Mouse (Mus musculus) CD4-positive naive resting alpha-beta T cell, adult 76 days (primary cell): ENCODE data around the gene Dpf2. TPM values are rescaled to one million over a fixed set of nuclear protein-coding genes. Genes with fewer than 3 reads are reported as not detected.

Experiments used
- total RNA-seq: library from RNA; stranded (reverse); gene quantifications from one replicate; pipeline ENCODE4 v1.2.4, GENCODE M21; 2023

Gene Dpf2
- 116 TPM for total RNA-seq

GRCm38 (mm10) chr19:5913007-5913719, at the start of gene Dpf2:
TSS of gene Dpf2 (minus strand) at chr19:5913010.

GRCm38 (mm10) chr19:5924713-5925093, 11.9 kb upstream of the Dpf2 start, which contains the start of gene Cdc42ep2:
TSS of gene Cdc42ep2 (minus strand) at chr19:5924816.

GRCm38 (mm10) chr19:5894002-5894678, 18.7 kb downstream of the Dpf2 start, which contains the start of gene Tigd3:
TSS of gene Tigd3 (minus strand) at chr19:5894149.

DNA sequence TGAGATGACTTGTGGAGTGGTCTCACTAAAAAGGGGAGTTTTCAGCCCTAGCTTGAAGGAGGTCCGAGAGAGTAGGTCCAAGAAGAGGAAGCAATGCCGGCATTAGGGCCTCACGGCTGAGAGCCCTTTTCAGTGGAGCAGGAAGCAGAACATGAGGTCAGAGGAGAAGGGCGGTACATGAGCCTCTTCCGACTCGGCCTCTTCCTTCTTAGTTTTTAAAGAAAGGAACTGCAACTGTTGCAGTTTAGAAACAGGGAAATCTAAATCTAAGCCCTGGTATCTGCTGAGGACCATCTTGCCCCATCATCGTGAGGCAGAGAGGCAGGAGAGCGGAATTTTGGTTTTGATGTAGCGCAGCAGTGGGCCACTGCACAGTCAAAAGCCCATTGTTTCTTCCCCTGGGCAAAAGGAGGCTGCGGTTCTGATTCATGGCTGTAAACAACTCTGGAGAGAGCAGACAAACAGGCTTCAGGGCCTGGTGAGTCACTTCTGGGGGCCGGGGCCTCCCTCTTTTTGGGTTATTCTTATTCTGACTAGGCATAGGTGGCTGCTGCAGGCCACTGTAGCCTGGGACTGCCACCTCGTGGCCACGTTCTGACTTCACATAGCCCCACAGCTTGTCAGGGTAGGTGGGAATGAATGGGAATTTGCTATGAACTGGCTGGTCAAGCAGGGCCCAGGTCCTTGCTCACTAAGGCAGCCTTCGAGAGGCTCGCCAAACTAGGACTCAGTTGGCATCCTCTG, 35.0 kb downstream of the Dpf2 start, which contains the start of gene Slc25a45:
Gene Slc25a45, plus strand, starts transcription at position 191 of the 744 bp plus-strand sequence.

DNA sequence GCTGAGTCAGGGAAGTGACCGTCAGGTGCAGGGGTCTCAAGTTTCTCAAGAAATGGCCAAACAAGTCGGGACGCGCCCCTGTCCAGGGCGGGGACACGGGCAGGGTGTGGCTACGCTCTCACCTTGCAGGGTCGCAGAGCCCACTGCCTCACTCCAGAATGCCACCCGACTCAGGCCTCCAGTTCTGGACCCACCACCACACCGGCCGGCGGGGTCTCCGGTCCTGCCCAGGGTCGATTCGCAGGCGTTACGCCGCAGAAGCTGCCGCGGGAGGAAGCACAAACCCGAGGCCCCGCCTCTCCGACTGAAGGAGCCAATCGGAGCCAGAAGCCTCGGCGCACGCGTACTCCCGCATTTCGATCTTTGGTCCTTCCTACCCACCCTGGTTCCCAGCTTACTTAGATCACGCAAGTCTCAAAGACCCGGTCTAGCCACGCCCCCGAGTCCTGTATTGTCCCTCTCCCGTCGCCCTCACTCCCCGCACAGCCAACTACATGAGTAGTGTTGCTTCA, 37.8 kb downstream of the Dpf2 start, which contains the start of gene Frmd8:
Gene Frmd8, minus strand, starts transcription at position 306 of the 512 bp plus-strand sequence.

Other genes starting within 250 kb of the Dpf2 start
- gene Sipa1, start 249.3 kb downstream of the Dpf2 start, total RNA-seq: 171 TPM
- 50.6 TPM for gene Map3k11, start 224.3 kb downstream of the Dpf2 start, total RNA-seq
- gene Pcnx3, start 224.1 kb downstream of the Dpf2 start, total RNA-seq: 181 TPM
- gene Kcnk7, start 208.6 kb downstream of the Dpf2 start, total RNA-seq: not detected
- 30.5 TPM for gene Ehbp1l1, start 186.7 kb downstream of the Dpf2 start, total RNA-seq
- 18.5 TPM for gene Fam89b, start 183.4 kb downstream of the Dpf2 start, total RNA-seq
- gene Ltbp3, start 172.1 kb downstream of the Dpf2 start, total RNA-seq: not detected
- gene Scyl1, start 141.6 kb downstream of the Dpf2 start, total RNA-seq: 74.2 TPM
- gene Frmd8, start 37.7 kb downstream of the Dpf2 start, total RNA-seq: 127 TPM
- 27.0 TPM for gene Slc25a45, start 35.2 kb downstream of the Dpf2 start, total RNA-seq
- gene Tigd3, start 18.9 kb downstream of the Dpf2 start, total RNA-seq: 2.3 TPM
- gene Cdc42ep2, start 11.8 kb upstream of the Dpf2 start, total RNA-seq: 0.59 TPM
- gene Pola2, start 51.2 kb upstream of the Dpf2 start, total RNA-seq: 53.3 TPM
- not detected for gene Slc22a20, start 73.1 kb upstream of the Dpf2 start, total RNA-seq
- 109 TPM for gene Capn1, start 102.9 kb upstream of the Dpf2 start, total RNA-seq
- gene Syvn1, start 133.6 kb upstream of the Dpf2 start, total RNA-seq: 59.7 TPM
- 18.5 TPM for gene Mrpl49, start 144.8 kb upstream of the Dpf2 start, total RNA-seq
- 3,209 TPM for gene Fau, start 144.8 kb upstream of the Dpf2 start, total RNA-seq
- gene Znhit2, start 148.2 kb upstream of the Dpf2 start, total RNA-seq: 10.9 TPM
- gene Tm7sf2, start 155.4 kb upstream of the Dpf2 start, total RNA-seq: 17.4 TPM
- gene Vps51, start 164.2 kb upstream of the Dpf2 start, total RNA-seq: 112 TPM
- gene Tmem262, start 167.0 kb upstream of the Dpf2 start, total RNA-seq: not detected
- gene Gm28374, start 169.2 kb upstream of the Dpf2 start, total RNA-seq: not detected
- 58.2 TPM for gene Zfpl1, start 171.9 kb upstream of the Dpf2 start, total RNA-seq
- 0.91 TPM for gene Cdca5, start 172.0 kb upstream of the Dpf2 start, total RNA-seq
- gene AC131692.1, start 181.4 kb upstream of the Dpf2 start, total RNA-seq: not detected
- not detected for gene Naaladl1, start 192.8 kb upstream of the Dpf2 start, total RNA-seq
- gene Sac3d1, start 205.6 kb upstream of the Dpf2 start, total RNA-seq: 5.0 TPM
- gene Snx15, start 215.3 kb upstream of the Dpf2 start, total RNA-seq: 27.8 TPM
- 0.41 TPM for gene Batf2, start 228.0 kb upstream of the Dpf2 start, total RNA-seq
- gene Arl2, start 228.5 kb upstream of the Dpf2 start, total RNA-seq: 20.1 TPM